Comparison of ENCODE assay signal across 9 mouse cellular contexts in genomic region chr16:81330539-81330938, GRCm38 (mm10).
A peak's percentile ranks its signal among the peaks of the same experiment; 100 is the strongest.
DNase-seq lines count a peak whose midpoint lies in the region; ATAC-seq lines count a peak whose summit lies in the region.
"Had no signal": no experiment of that assay in that cellular context is flagged by ENCODE, and none has a peak within 500 bp of the region (broad histone marks: within the 10 kb centered on the region; RNA-seq: fewer than 3 reads in every experiment).

No protein-coding gene starts in this region.

- H3K4me3 ChIP-seq in forebrain, embryonic 12.5 days (replicated peaks), result no peak overlapping the region
- H3K4me3 ChIP-seq: heart, embryonic 13.5 days had no signal

- H3K27ac ChIP-seq in forebrain, embryonic 12.5 days, result no peak overlapping the region
- H3K27ac ChIP-seq: heart, embryonic 13.5 days had no signal

- no peaks in the 10 kb centered on the region for H3K9me3 ChIP-seq in forebrain, embryonic 12.5 days
- H3K9me3 ChIP-seq: heart, embryonic 13.5 days had no signal

- no peak overlapping the region for H3K9ac ChIP-seq in forebrain, embryonic 12.5 days
- H3K9ac ChIP-seq: heart, embryonic 13.5 days had no signal

- peak; percentile 52; the same call in 1 of the 2 replicates for ATAC-seq in forebrain, embryonic 12.5 days (ENCODE audit: low FRiP score)
- peak; percentile 85 for ATAC-seq in megakaryocyte, adult 5-6 weeks (ENCODE audit: poor library complexity, severe bottlenecking)

- H3K27me3 ChIP-seq in forebrain, embryonic 12.5 days, result no peaks in the 10 kb centered on the region
- H3K27me3 ChIP-seq: heart, embryonic 13.5 days had no signal

- 19% methylated on average over 2 of the region's 2 CpGs for WGBS in forebrain, embryonic 12.5 days

- peak; percentile 2 to 34 for DNase-seq in heart, adult 18-20 months
- no peak for DNase-seq in heart, adult 8-10 months (ENCODE audit: low spot score)
- DNase-seq in urinary bladder, postnatal 36 days (ENCODE audit: low spot score in 2 of 2), result peak; percentile 10 to 30
- DNase-seq in urinary bladder, postnatal 4 days (ENCODE audit: low spot score in 2 of 2), result no peak
- peak; percentile 53 for DNase-seq in layer of hippocampus, adult 9-11 months
- no peak for DNase-seq in natural killer cell, adult 2 months (ENCODE audit: low spot score in 2 of 2)

- H3K4me1 ChIP-seq in forebrain, embryonic 12.5 days, result no peaks in the 10 kb centered on the region
- H3K4me1 ChIP-seq: heart, embryonic 13.5 days had no signal

- no peak overlapping the region for H3K4me2 ChIP-seq in forebrain, embryonic 12.5 days
- H3K4me2 ChIP-seq: heart, embryonic 13.5 days had no signal

- H3K36me3 ChIP-seq in forebrain, embryonic 12.5 days (replicated peaks), result no peaks in the 10 kb centered on the region
- H3K36me3 ChIP-seq: heart, embryonic 13.5 days had no signal

Comparison
In these comparisons a context has a peak if more than half of its experiments do, and no peak if none do; other contexts are left out.
1. DNase-seq: peak in heart, adult 18-20 months (2 of 2), urinary bladder, postnatal 36 days (2 of 2) and layer of hippocampus, adult 9-11 months (single experiment); none in heart, adult 8-10 months (single experiment), urinary bladder, postnatal 4 days (0 of 2) and natural killer cell, adult 2 months (0 of 2).